In the genomic region with DNA sequence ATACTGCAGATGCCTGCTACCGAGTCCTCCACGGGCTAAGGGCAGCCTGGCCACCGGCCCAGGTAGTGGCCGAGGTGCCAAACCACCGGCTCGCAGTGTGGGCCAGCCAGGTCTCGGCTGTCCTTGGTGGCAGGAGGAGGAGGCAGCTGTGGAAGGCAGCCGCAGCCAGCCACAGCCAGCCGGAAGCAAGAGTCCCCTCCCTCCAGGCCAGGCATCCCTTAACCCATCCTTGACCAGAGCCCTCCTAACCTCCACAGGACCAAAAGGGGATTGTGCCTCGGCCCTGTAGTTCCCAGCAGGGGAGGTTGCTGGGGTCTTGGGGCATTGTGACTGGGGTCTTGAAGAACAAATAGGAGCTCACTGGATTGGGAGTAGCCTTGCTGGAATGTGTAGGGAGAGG, we compare ENCODE assay signal across 8 mouse cellular contexts. TPM values are rescaled to one million over a fixed set of nuclear protein-coding genes. Genes with fewer than 3 reads are reported as not detected.
DNase-seq lines count a peak whose midpoint lies in the region; ATAC-seq lines count a peak whose summit lies in the region.

No protein-coding gene starts in this region.

- H3K4me3 ChIP-seq in embryonic facial prominence, embryonic 11.5 days (ENCODE audit: low read depth, low read length), result peak overlapping the region; percentile 14; the same call in 1 of the 2 replicates
- peak overlapping the region; percentile 36 for H3K4me3 ChIP-seq in heart, embryonic 16.5 days (ENCODE audit: low read length)

- peaks cover 20% of the 10 kb centered on the region for H3K4me1 ChIP-seq in embryonic facial prominence, embryonic 11.5 days (ENCODE audit: control insufficient read depth, insufficient read depth, low read length)
- H3K4me1 ChIP-seq in heart, embryonic 16.5 days (ENCODE audit: control insufficient read depth, insufficient read depth, low read length), result peaks cover 52% of the 10 kb centered on the region

- H3K27me3 ChIP-seq in embryonic facial prominence, embryonic 11.5 days (ENCODE audit: control insufficient read depth, insufficient read depth, low read length), result no peaks in the 10 kb centered on the region
- no peaks in the 10 kb centered on the region for H3K27me3 ChIP-seq in heart, embryonic 16.5 days (ENCODE audit: control insufficient read depth, insufficient read depth, low read length)

- no peak overlapping the region for H3K27ac ChIP-seq in embryonic facial prominence, embryonic 11.5 days (replicated peaks; ENCODE audit: low read depth, low read length)
- peak overlapping the region; percentile 60 for H3K27ac ChIP-seq in heart, embryonic 16.5 days (ENCODE audit: low read length)

- 2% methylated on average over 10 of the region's 10 CpGs for WGBS in embryonic facial prominence, embryonic 11.5 days
- 6% methylated on average over 10 of the region's 10 CpGs for WGBS in heart, embryonic 16.5 days

- H3K36me3 ChIP-seq in embryonic facial prominence, embryonic 11.5 days (replicated peaks; ENCODE audit: control insufficient read depth, insufficient read depth, low read depth, low read length), result peaks cover 5% of the 10 kb centered on the region
- H3K36me3 ChIP-seq in heart, embryonic 16.5 days (ENCODE audit: control insufficient read depth, insufficient read depth), result peaks cover 34% of the 10 kb centered on the region

- ATAC-seq in embryonic facial prominence, embryonic 11.5 days (replicated peaks; ENCODE audit: insufficient number of reproducible peaks, low FRiP score, low TSS enrichment, low read depth), result 0 out of 2 replicates have a peak, but pooled peaks have one; percentile 8
- ATAC-seq in heart, embryonic 16.5 days (replicated peaks; ENCODE audit: extremely low read depth, insufficient read depth, low FRiP score), result no peak
- 0 out of 2 replicates have a peak, but pooled peaks have one; percentile 6 for ATAC-seq in megakaryocyte, adult 5-6 weeks (ENCODE audit: poor library complexity, severe bottlenecking)

- H3K4me2 ChIP-seq in embryonic facial prominence, embryonic 11.5 days (ENCODE audit: low read depth, low read length), result peak overlapping the region; percentile 41
- peak overlapping the region; percentile 53 for H3K4me2 ChIP-seq in heart, embryonic 16.5 days (ENCODE audit: low read depth, low read length)

- no peaks in the 10 kb centered on the region for H3K9me3 ChIP-seq in embryonic facial prominence, embryonic 11.5 days (replicated peaks; ENCODE audit: control insufficient read depth, low read length)
- H3K9me3 ChIP-seq in heart, embryonic 16.5 days (replicated peaks; ENCODE audit: control insufficient read depth, low read length), result no peaks in the 10 kb centered on the region

- peak overlapping the region; percentile 44; the same call in 1 of the 2 replicates for H3K9ac ChIP-seq in embryonic facial prominence, embryonic 11.5 days (replicated peaks; ENCODE audit: low read length)
- peak overlapping the region; percentile 50 for H3K9ac ChIP-seq in heart, embryonic 16.5 days (ENCODE audit: low read length)

- DNase-seq in cerebellum, adult 9-11 months, result peak; percentile 74
- no peak for DNase-seq in cerebellum, adult 9-10 months
- no peak for DNase-seq in embryonic facial prominence, embryonic 11.5 days (ENCODE audit: low spot score)
- DNase-seq in kidney, postnatal 10 days, result peak; percentile 80
- DNase-seq in adipocyte (ENCODE audit: low spot score), result no peak
- DNase-seq in spleen, adult 12 weeks (ENCODE audit: low spot score), result no peak

RNA-seq across cellular contexts. Expression of gene Aes, which starts 4.9 kb away (rescaled TPM):
- 303 and 321 TPM in 2 replicates for polyA plus RNA-seq in embryonic facial prominence, embryonic 11.5 days (2014; fragmentation: Nextera tagmentation; extraction: Ambion mirVana)
- polyA plus RNA-seq in heart, embryonic 16.5 days (2015; fragmentation: Nextera tagmentation; extraction: Ambion mirVana), result 529 and 769 TPM in 2 replicates
- 345 and 384 TPM in 2 replicates for total RNA-seq in megakaryocyte, adult 5-6 weeks (2015)
- 238 and 282 TPM in 2 replicates for total RNA-seq in megakaryocyte, adult 5-6 weeks (2017)

RNA-seq across cellular contexts. Expression of gene Tle2, which starts 10.1 kb away (rescaled TPM):
- polyA plus RNA-seq in embryonic facial prominence, embryonic 11.5 days (2014; fragmentation: Nextera tagmentation; extraction: Ambion mirVana), result 14.1 and 15.3 TPM in 2 replicates
- polyA plus RNA-seq in heart, embryonic 16.5 days (2015; fragmentation: Nextera tagmentation; extraction: Ambion mirVana), result 19.5 and 24.5 TPM in 2 replicates
- 1.1 and 3.3 TPM in 2 replicates for total RNA-seq in megakaryocyte, adult 5-6 weeks (2015)
- 0.51 and 1.8 TPM in 2 replicates for total RNA-seq in megakaryocyte, adult 5-6 weeks (2017)

RNA-seq across cellular contexts. Expression of gene Gna11, which starts 19.2 kb away (rescaled TPM):
- 62.0 and 68.6 TPM in 2 replicates for polyA plus RNA-seq in embryonic facial prominence, embryonic 11.5 days (2014; fragmentation: Nextera tagmentation; extraction: Ambion mirVana)
- 57.4 and 59.7 TPM in 2 replicates for polyA plus RNA-seq in heart, embryonic 16.5 days (2015; fragmentation: Nextera tagmentation; extraction: Ambion mirVana)
- 4.9 and 7.8 TPM in 2 replicates for total RNA-seq in megakaryocyte, adult 5-6 weeks (2015)
- total RNA-seq in megakaryocyte, adult 5-6 weeks (2017), result 7.1 and 8.1 TPM in 2 replicates

RNA-seq across cellular contexts. Expression of gene Tle6, which starts 36.7 kb away (rescaled TPM):
- 7.1 and 10.7 TPM in 2 replicates for polyA plus RNA-seq in embryonic facial prominence, embryonic 11.5 days (2014; fragmentation: Nextera tagmentation; extraction: Ambion mirVana)
- polyA plus RNA-seq in heart, embryonic 16.5 days (2015; fragmentation: Nextera tagmentation; extraction: Ambion mirVana), result 29.6 and 31.0 TPM in 2 replicates
- total RNA-seq in megakaryocyte, adult 5-6 weeks (2015), result 1.9 and 8.9 TPM in 2 replicates
- 6.5 and 11.4 TPM in 2 replicates for total RNA-seq in megakaryocyte, adult 5-6 weeks (2017)

RNA-seq across cellular contexts. Expression of gene Gna15, which starts 40.2 kb away (rescaled TPM):
- polyA plus RNA-seq in embryonic facial prominence, embryonic 11.5 days (2014; fragmentation: Nextera tagmentation; extraction: Ambion mirVana), result 0.77 and 0.92 TPM in 2 replicates
- polyA plus RNA-seq in heart, embryonic 16.5 days (2015; fragmentation: Nextera tagmentation; extraction: Ambion mirVana), result 1.1 and 1.3 TPM in 2 replicates
- total RNA-seq in megakaryocyte, adult 5-6 weeks (2015), result 34.3 and 35.9 TPM in 2 replicates
- 31.5 and 42.4 TPM in 2 replicates for total RNA-seq in megakaryocyte, adult 5-6 weeks (2017)

Comparison
In these comparisons a context has a peak if more than half of its experiments do, and no peak if none do; other contexts are left out.
1. DNase-seq: peak in cerebellum, adult 9-11 months (single experiment) and kidney, postnatal 10 days (single experiment); none in cerebellum, adult 9-10 months (single experiment), embryonic facial prominence, embryonic 11.5 days (single experiment), adipocyte (single experiment) and spleen, adult 12 weeks (single experiment).